Mouse (Mus musculus): Measurements from ENCODE around the gene Cps1.

Cps1 gene

GRCm38 (mm10) chr1:67235468-67236217 lies 112.8 kb downstream of the Cps1 start:
- DNase-seq (ENCODE audit: low spot score), result no peak

- DNase-seq (ENCODE audit: low spot score), result no peak
Measured at GRCm38 (mm10) chr1:67238446-67238845, 115.6 kb downstream of the Cps1 start.

- no peak for DNase-seq (ENCODE audit: low spot score)
Measured at GRCm38 (mm10) chr1:67238941-67239340, 116.1 kb downstream of the Cps1 start.

GRCm38 (mm10) chr1:67265222-67265621 lies 142.4 kb downstream of the Cps1 start:
- DNase-seq (ENCODE audit: low spot score), result no peak

- DNase-seq (ENCODE audit: low spot score), result no peak
Measured at GRCm38 (mm10) chr1:67267972-67268371, 145.1 kb downstream of the Cps1 start.

- no peak for DNase-seq (ENCODE audit: low spot score)
Measured at GRCm38 (mm10) chr1:67268450-67268849, 145.6 kb downstream of the Cps1 start.

GRCm38 (mm10) chr1:67276270-67276669 lies 153.4 kb downstream of the Cps1 start:
- no peak for DNase-seq (ENCODE audit: low spot score)
